Mouse (Mus musculus) B cell, adult (primary cell): ENCODE data around the gene Gm49318. TPM values are rescaled to one million over a fixed set of nuclear protein-coding genes. Genes with fewer than 3 reads are reported as not detected.

Source experiments
- total RNA-seq: library from RNA; stranded (reverse); gene quantifications from 4 replicates; pipeline ENCODE4 v1.2.4, GENCODE M21; 2023; ENCODE audit not compliant: inconsistent age

The Gm49318 gene
- total RNA-seq, result not detected in 4 replicates

DNA sequence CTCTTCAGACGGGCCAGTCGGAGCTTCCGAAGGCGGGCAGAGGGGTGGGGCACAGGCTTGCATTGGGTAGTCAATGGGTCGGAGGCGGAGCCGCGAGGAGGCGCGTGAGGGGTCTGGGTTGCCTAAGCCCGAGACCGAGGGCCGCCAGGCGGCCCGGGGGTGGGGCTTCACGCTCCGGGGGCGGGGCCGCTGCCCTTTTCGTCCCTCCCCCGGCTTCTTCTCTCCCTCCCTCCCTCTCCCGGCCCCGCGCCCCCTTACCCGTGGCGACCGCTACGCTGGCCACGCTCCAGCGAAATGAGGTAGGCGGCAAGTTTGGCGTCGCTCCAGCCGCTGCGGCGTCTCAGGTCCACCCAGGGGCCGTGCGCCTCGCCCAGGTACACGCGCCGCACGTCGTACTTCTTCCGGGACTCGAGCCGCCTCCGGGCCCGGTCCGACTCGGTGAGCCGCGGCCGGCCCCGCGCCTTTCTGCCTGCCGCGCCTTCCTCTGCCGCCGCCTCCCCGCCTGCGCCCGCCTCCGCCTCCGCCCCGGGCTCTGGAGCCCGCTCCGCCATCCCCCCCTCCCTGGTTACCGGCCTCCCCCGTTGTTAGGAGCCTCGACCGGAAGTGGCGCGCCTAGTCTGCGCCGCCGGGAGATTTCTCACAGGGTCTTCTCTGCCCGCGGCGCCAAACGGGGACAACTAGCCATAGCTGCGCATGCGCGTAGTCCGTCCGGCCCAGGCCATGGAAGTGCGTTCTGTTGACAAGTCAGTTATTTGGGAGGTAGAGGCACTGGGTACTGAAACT lies at the start of gene Gm49318, which contains the start of gene Zfp653:
Gm49318 (minus strand) TSS at position 469 of the 783 bp plus-strand sequence.
Zfp653 (minus strand) TSS at position 586 of the 783 bp plus-strand sequence.

DNA sequence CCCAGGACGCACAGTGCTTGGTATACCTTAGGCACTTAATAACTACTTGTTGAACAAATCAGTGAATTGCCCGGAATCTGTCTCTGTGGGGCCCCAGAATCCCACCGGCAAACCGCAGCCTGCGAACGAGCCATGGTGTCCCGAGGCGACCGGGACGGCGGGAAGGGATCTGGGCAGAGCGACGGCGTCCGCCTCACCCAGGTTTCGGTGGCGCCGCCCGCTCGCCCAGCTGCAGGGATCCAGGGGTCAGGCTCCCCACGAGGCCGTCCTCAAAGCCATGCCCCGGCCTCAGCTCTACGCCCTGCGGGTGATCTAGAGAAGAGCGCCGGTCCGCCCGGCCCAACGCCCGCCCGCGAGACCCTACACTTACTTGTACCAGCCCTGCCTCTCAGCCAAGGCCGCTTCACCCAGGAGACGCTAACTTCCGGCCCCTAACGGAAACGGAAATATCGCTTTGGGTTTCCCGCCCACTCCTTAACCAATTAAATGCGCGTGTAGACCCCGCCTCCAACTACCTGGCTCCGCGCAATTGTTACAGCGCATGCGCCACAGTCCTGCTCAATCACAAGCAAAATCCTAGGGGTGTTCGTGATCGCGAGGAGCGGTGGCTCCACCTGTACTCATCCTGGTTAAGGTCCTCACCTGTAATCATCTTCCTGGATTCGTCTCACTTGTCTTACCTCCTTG lies 45.8 kb upstream of the Gm49318 start, which contains the start of gene Elof1:
Elof1 (minus strand) TSS at position 433 of the 687 bp plus-strand sequence.

DNA sequence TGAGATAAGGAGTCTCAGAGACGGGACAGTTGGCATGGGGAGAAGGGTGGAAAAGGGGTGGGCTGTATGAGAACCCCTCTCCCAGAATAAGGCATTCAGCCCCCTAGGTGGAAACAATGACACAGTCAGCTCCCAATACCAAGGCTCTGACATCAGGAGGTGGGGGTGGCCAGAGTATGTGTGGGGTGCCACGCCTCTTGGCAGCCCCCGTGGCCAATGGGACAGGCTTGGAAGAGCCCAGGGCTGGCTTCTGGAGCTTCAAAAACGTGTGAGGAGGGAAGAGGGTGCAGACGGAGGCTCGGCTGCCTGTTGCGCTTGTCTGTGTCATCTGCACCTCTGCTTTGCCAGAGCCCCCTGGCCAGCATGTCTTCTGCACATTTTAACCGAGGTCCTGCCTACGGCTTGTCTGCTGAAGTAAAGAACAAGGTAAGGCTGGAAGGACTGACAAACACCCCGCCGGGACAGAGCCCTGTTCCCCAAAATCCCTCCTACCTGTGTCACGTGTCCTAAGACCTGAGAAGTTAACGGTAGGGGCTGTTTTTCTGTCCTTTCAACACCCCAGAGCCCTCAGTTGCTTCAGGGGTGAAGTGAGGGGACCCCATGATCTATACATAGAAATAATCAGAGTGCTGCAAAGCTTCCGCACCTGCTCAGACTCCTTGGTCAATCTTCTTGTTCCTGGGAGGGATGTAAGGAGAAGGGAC lies 28.1 kb upstream of the Gm49318 start, which contains the start of gene Cnn1:
Cnn1 (plus strand) TSS at position 224 of the 704 bp plus-strand sequence.

DNA sequence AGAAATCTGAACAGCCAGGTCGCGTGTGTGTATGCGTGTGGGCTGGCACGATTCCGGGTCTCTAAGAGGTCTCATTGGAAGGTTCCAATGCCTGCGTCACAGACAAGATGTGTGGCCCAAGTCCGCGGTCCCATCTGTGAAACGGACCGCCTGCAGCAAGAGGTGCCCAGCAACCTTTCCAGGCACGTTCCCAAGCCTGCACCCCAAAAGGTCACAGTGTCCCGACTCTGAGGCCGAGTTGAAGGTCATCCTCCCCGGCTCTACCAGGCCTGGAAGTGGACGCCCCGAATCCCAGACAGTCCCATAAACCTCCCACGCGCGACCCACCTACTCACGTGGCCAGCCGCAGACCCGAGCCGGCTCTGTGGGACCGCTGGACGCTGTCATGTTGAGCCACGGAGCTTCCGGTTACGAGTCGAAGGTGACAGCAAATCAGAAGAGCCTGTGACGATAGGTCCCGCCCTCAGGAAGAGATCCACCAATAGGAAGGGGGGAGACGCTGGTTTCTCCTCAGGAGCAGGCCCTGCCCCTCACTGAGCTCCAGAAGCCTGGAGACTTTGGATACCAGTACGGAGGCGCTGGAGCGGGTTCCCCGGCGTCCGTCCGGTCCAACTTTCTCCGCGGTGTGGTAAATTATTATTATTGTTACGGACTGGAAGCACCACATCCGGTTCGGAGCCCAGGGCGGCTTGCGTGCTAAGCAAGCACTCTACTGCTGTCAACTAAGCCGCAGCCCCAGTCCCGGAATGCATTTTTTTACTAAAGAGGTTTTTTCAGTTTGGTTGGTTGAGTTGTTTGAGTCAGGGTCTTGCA lies 14.2 kb upstream of the Gm49318 start, which contains the start of gene Ecsit:
Ecsit (minus strand) TSS at position 417 of the 813 bp plus-strand sequence.

DNA sequence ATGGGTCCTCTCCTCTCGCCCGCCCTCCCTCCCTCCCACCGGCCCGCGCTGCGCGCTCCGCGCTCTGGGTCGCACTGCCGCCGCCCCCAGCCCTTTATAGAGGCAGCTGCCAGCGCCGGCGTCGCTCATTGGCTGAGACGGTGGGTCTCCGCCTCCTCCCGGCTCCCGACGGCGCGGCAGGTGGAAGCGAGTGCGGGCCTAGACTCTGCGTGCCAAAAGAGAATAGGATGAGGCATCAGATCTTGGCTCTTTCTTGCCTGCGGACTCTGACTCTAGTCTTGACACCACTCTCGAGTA lies 19.2 kb downstream of the Gm49318 start, which contains the start of gene Elavl3:
Elavl3 (minus strand) TSS at position 66 of the 297 bp plus-strand sequence.

DNA sequence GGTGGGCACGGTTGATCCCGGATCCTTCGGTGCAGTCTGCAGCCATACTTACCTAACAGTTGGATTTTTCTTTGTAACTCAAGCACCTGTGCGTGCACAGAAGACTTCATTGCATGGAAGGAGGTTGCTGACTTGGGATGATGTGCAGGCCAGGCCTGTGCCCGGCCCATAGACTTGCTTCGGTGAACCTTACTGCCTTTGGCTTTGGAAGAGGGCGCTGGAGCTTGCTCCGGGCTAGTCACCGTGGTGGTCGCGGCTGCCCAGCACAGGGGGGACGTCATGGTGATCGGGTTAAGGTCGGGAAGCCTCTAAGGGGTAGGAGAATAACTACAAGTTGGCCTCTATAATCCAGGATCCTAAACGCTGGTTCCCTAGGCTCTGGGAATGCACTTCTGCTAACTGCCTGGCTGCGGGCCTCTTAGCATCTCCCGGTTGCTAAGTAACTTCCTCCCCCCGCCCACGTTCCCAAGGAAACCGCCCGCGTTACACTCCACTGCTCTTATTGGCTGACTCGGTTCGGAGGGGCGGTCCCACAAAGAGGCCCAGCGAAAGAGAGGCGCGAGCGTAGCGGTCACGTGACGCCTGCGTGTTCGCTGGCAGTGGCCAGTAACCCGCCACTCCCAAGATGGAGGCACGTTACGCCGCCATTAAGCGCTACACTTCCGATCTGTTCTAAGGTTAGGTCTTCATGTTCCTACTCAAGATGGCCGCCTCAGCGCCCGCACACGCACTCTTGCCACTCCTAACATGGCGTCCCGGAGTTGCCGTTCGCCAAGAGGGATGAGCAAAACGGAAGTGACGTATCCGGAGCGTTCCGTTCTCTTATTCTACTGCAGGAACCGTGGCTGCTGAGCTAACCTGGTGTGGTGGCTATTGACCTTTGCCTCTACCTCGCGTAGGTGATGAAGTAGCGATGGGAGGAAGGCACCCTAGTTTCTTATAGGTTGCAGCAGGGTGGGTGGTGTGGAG lies 68.6 kb downstream of the Gm49318 start, which contains the start of the genes Ccdc151 and Prkcsh:
Ccdc151 (minus strand) TSS at position 441 of the 969 bp plus-strand sequence.
Prkcsh (plus strand) TSS at position 613 of the 969 bp plus-strand sequence.

DNA sequence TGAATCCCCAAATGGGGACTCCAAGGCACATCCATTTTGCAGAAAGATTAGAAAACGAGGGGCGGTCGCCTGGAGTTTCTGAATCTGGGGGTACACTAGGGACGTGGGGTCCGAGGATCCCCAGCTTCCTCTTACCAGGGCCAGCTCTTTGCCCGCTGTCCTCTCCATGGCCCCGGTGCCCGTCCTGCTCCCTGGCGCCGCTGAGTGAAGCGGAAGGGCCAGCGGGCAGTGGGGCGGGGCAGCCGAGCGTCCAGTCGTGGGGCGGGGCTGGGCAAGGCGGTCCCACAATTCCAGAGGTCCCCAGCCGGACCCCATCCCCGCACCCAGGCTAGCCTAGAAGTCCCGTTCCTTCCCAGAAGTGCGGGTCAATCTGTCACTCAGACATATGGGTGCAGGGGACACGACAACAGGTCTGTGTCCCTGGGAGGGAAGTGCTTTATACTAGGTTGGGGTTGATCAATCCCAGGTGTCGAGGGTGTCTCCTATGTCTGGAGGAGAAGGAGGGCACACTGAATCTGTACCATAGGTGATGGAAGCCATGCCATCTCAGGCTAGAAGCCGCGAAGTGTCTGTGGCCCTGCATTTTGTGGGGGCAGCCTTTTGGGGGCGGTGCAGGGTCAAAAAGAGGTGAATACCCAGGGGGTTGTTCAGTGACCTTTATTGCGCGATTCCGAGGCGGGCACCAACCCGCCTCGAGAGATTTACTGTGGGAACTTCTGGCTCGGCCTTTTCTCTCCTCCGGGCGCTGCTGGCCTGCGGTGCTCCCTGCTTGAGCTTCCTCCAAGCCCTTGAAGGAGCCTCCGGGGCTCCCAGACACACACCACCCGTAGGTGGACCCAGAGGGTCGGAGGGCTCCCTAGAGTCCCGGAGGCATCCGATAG lies 81.6 kb downstream of the Gm49318 start, which contains the start of gene Rgl3:
Rgl3 (minus strand) TSS at position 217 of the 881 bp plus-strand sequence.

Other genes starting within 250 kb of the Gm49318 start
- gene Angptl8, start 235.7 kb downstream of the Gm49318 start, total RNA-seq, result not detected in 4 replicates
- 11.6 to 16.2 TPM (median 12.1 TPM) in 4 replicates for gene Dock6, start 218.6 kb downstream of the Gm49318 start, total RNA-seq
- 3.8 to 5.1 TPM (median 4.2 TPM) in 4 replicates for gene Rab3d, start 153.1 kb downstream of the Gm49318 start, total RNA-seq
- not detected in 4 replicates for gene Ccdc159, start 143.8 kb downstream of the Gm49318 start, total RNA-seq
- gene Tmem205, start 143.7 kb downstream of the Gm49318 start, total RNA-seq, result 0.67 TPM in 1 of 4 replicates, not detected in the others
- gene Plppr2, start 134.2 kb downstream of the Gm49318 start, total RNA-seq, result 0.63 to 1.7 TPM (median 1.1 TPM) in 4 replicates
- 8.1 to 10.0 TPM (median 9.1 TPM) in 4 replicates for gene Swsap1, start 115.5 kb downstream of the Gm49318 start, total RNA-seq
- 0.30 to 0.60 TPM in 2 of 4 replicates, not detected in the others for gene Epor, start 107.8 kb downstream of the Gm49318 start, total RNA-seq
- gene Rgl3, start 81.8 kb downstream of the Gm49318 start, total RNA-seq, result 0.19 to 0.21 TPM in 2 of 4 replicates, not detected in the others
- not detected in 4 replicates for gene Ccdc151, start 68.6 kb downstream of the Gm49318 start, total RNA-seq
- gene Prkcsh, start 68.5 kb downstream of the Gm49318 start, total RNA-seq, result 66.4 to 85.8 TPM (median 77.1 TPM) in 4 replicates
- gene Elavl3, start 19.2 kb downstream of the Gm49318 start, total RNA-seq, result not detected in 4 replicates
- gene Zfp653, start 117 bp upstream of the Gm49318 start, total RNA-seq, result 31.9 to 34.7 TPM (median 32.9 TPM) in 4 replicates
- gene Ecsit, start 14.2 kb upstream of the Gm49318 start, total RNA-seq, result 18.3 to 23.0 TPM (median 22.1 TPM) in 4 replicates
- 0.21 TPM in 1 of 4 replicates, not detected in the others for gene Cnn1, start 28.0 kb upstream of the Gm49318 start, total RNA-seq
- 38.1 to 44.9 TPM (median 41.1 TPM) in 4 replicates for gene Elof1, start 45.9 kb upstream of the Gm49318 start, total RNA-seq
- 207 to 275 TPM (median 227 TPM) in 4 replicates for gene Acp5, start 64.5 kb upstream of the Gm49318 start, total RNA-seq
- 12.8 to 20.2 TPM (median 16.1 TPM) in 4 replicates for gene Pigyl, start 85.6 kb upstream of the Gm49318 start, total RNA-seq
- not detected in 4 replicates for gene Zfp872, start 116.8 kb upstream of the Gm49318 start, total RNA-seq
- 32.3 to 39.4 TPM (median 35.7 TPM) in 4 replicates for gene Zfp809, start 154.5 kb upstream of the Gm49318 start, total RNA-seq
- gene Zfp599, start 188.6 kb upstream of the Gm49318 start, total RNA-seq, result 1.9 to 2.9 TPM (median 2.4 TPM) in 4 replicates
- 11.3 to 16.5 TPM (median 12.5 TPM) in 4 replicates for gene Zfp810, start 236.4 kb upstream of the Gm49318 start, total RNA-seq